Mouse (Mus musculus) lung, adult 2 months (tissue): ENCODE measurements around the gene Tbrg1.

ENCODE experiments used
- CTCF ChIP-seq: fragments of 200-500 bp; IDR thresholded peaks from 2 replicates; pipeline ENCODE4 v1.5.1; 2011; ENCODE audit warnings: mild to moderate bottlenecking, low read length, control low read depth; ENCODE audit not compliant: insufficient read depth
- POLR2A ChIP-seq: fragments of 200-500 bp; IDR thresholded peaks from 2 replicates; pipeline ENCODE4 v1.6.1; 2011; ENCODE audit warnings: low read depth, mild to moderate bottlenecking, control low read depth, low read length, borderline replicate concordance; ENCODE audit errors: extremely low read depth

GRCm38 (mm10) chr9:37625129-37625528, 32.0 kb downstream of the Tbrg1 start:
- TF ChIP-seq CTCF = no peak
- TF ChIP-seq POLR2A = no peak
